9 mouse cellular contexts compared by ENCODE assay signal in the genomic region with DNA sequence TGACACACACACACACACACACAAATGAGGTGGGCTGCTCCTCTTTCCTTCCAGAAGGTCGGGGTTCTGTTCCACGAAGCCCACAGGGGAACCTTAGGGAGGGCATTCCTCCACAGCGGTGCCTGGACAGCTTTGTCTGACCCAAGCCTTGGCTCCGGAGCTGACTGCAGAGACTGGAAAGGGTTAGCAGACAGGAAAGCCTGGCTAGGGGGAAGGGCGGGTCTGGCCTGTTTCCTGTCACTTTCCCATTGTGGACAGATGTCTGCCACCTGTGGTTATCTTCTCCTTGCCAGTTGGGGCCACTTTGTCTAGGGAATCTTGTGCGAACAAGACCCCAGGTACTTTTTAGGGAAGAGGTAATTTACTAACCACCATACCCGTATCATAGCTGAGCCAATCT. TPM values are rescaled to one million over a fixed set of nuclear protein-coding genes. Genes with fewer than 3 reads are reported as not detected.
DNase-seq lines count a peak whose midpoint lies in the region; ATAC-seq and TF ChIP-seq lines count a peak whose summit lies in the region.
"Had no signal": no experiment of that assay in that cellular context is flagged by ENCODE, and none has a peak within 500 bp of the region (broad histone marks: within the 10 kb centered on the region; RNA-seq: fewer than 3 reads in every experiment).

No protein-coding gene starts in this region.

- TF ChIP-seq POLR2A in lung, adult 2 months (IDR thresholded peaks at IDR 0.05; ENCODE audit: borderline replicate concordance, extremely low read depth, low read depth, low read length) = no peak

- H3K4me1 ChIP-seq in forebrain, embryonic 15.5 days = peaks cover 13% of the 10 kb centered on the region
- H3K4me1 ChIP-seq in intestine, embryonic 16.5 days (ENCODE audit: control insufficient read depth, insufficient read depth, low read length) = peaks cover 16% of the 10 kb centered on the region; the same call in 1 of the 2 replicates
- H3K4me1 ChIP-seq in lung, adult 2 months (ENCODE audit: control insufficient read depth, insufficient read depth, low read length) = peaks cover 4% of the 10 kb centered on the region

- ATAC-seq in forebrain, embryonic 15.5 days (replicated peaks) = no peak
- peak; percentile 57 for ATAC-seq in intestine, embryonic 16.5 days

- no peaks in the 10 kb centered on the region for H3K36me3 ChIP-seq in forebrain, embryonic 15.5 days
- no peaks in the 10 kb centered on the region for H3K36me3 ChIP-seq in intestine, embryonic 16.5 days (ENCODE audit: control insufficient read depth, insufficient read depth, low read length)

- TF ChIP-seq CTCF in lung, adult 2 months (IDR thresholded peaks at IDR 0.05; ENCODE audit: insufficient read depth, low read length) = no peak

- no peak overlapping the region; the same call in 1 of the 2 replicates for H3K4me2 ChIP-seq in forebrain, embryonic 15.5 days (replicated peaks)
- peak overlapping the region; percentile 60 for H3K4me2 ChIP-seq in intestine, embryonic 16.5 days (ENCODE audit: low read depth, low read length)

- peaks cover 4% of the 10 kb centered on the region; the same call in 1 of the 2 replicates for H3K27me3 ChIP-seq in forebrain, embryonic 15.5 days
- H3K27me3 ChIP-seq in intestine, embryonic 16.5 days (replicated peaks; ENCODE audit: control insufficient read depth, insufficient read depth, low read length) = 0 out of 2 replicates have a peak, but pooled peaks cover 7% of the 10 kb centered on the region

- H3K9ac ChIP-seq in forebrain, embryonic 15.5 days (replicated peaks) = no peak overlapping the region
- peak overlapping the region; percentile 65 for H3K9ac ChIP-seq in intestine, embryonic 16.5 days (ENCODE audit: low read depth, low read length)

- H3K4me3 ChIP-seq in forebrain, embryonic 15.5 days = 0 out of 2 replicates have a peak overlapping the region, but pooled peaks have one; percentile 9
- peak overlapping the region; percentile 51 for H3K4me3 ChIP-seq in intestine, embryonic 16.5 days (ENCODE audit: low read length)
- H3K4me3 ChIP-seq in lung, adult 2 months (replicated peaks; ENCODE audit: extremely low read depth, low read depth, low read length) = peak overlapping the region; percentile 72

- peak; percentile 18 for DNase-seq in adrenal gland, adult 2 months
- DNase-seq in adrenal gland, postnatal 25 days = no peak
- peak; percentile 20 for DNase-seq in lung, adult 2 months
- DNase-seq in yolk sac, embryonic 10.5 days (ENCODE audit: low spot score) = peak; percentile 25
- no peak for DNase-seq in thymus, postnatal 14 days
- DNase-seq in layer of hippocampus, adult 11-12 months (ENCODE audit: low spot score) = no peak

- WGBS in forebrain, embryonic 15.5 days = 9% methylated on average over 7 of the region's 7 CpGs
- WGBS in intestine, embryonic 16.5 days = 2% methylated on average over 7 of the region's 7 CpGs
- WGBS in lung, adult 2 months = 4% methylated on average over 7 of the region's 7 CpGs

- no peak overlapping the region for H3K27ac ChIP-seq in forebrain, embryonic 15.5 days (replicated peaks)
- H3K27ac ChIP-seq in intestine, embryonic 16.5 days (ENCODE audit: low read length) = no peak overlapping the region

- H3K9me3 ChIP-seq in forebrain, embryonic 15.5 days = no peaks in the 10 kb centered on the region
- no peaks in the 10 kb centered on the region for H3K9me3 ChIP-seq in intestine, embryonic 16.5 days (ENCODE audit: control insufficient read depth, low read length)

RNA-seq across cellular contexts. Expression of a gene that starts 0.5 kb away (rescaled TPM):
- total RNA-seq in adrenal gland, adult 2 months (2021) = 1 to 10 TPM; 2.4 to 2.9 TPM
- polyA plus RNA-seq in adrenal gland, adult 2 months (2012; rRNA removed) = 3.2 and 5.3 TPM in 2 replicates
- 2.1 and 3.9 TPM in 2 replicates for total RNA-seq in adrenal gland, postnatal 25 days (2021)
- 4.8 and 5.8 TPM in 2 replicates for polyA plus RNA-seq in forebrain, embryonic 15.5 days (2015; fragmentation: Nextera tagmentation; extraction: Ambion mirVana)
- polyA plus RNA-seq in intestine, embryonic 16.5 days (2015; fragmentation: Nextera tagmentation; extraction: Ambion mirVana) = 7.6 and 9.7 TPM in 2 replicates
- polyA plus RNA-seq in lung, adult 2 months (2012; rRNA removed) = 36.2 and 51.7 TPM in 2 replicates

RNA-seq across cellular contexts. Expression of a gene that starts 21.2 kb away (rescaled TPM):
- 10 to 100 TPM; 21.0 to 37.6 TPM for total RNA-seq in adrenal gland, adult 2 months (2021)
- 22.3 and 22.6 TPM in 2 replicates for polyA plus RNA-seq in adrenal gland, adult 2 months (2012; rRNA removed)
- total RNA-seq in adrenal gland, postnatal 25 days (2021) = 34.1 and 46.2 TPM in 2 replicates
- polyA plus RNA-seq in forebrain, embryonic 15.5 days (2015; fragmentation: Nextera tagmentation; extraction: Ambion mirVana) = 131 and 137 TPM in 2 replicates
- polyA plus RNA-seq in intestine, embryonic 16.5 days (2015; fragmentation: Nextera tagmentation; extraction: Ambion mirVana) = 41.4 and 42.4 TPM in 2 replicates
- 27.7 and 29.1 TPM in 2 replicates for polyA plus RNA-seq in lung, adult 2 months (2012; rRNA removed)

RNA-seq across cellular contexts. Expression of a gene that starts 34.6 kb away (rescaled TPM):
- not detected for total RNA-seq in adrenal gland, adult 2 months (2021)
- polyA plus RNA-seq in adrenal gland, adult 2 months (2012; rRNA removed) = not detected in 2 replicates
- total RNA-seq in adrenal gland, postnatal 25 days (2021) = not detected in 2 replicates
- not detected in 2 replicates for polyA plus RNA-seq in forebrain, embryonic 15.5 days (2015; fragmentation: Nextera tagmentation; extraction: Ambion mirVana)
- not detected in 2 replicates for polyA plus RNA-seq in intestine, embryonic 16.5 days (2015; fragmentation: Nextera tagmentation; extraction: Ambion mirVana)
- polyA plus RNA-seq in lung, adult 2 months (2012; rRNA removed) = not detected in 2 replicates
- total RNA-seq: common myeloid progenitor, adult 5-6 weeks had no signal

Comparison
In these comparisons a context has a peak if more than half of its experiments do, and no peak if none do; other contexts are left out.
1. DNase-seq: peak in adrenal gland, adult 2 months (single experiment), lung, adult 2 months (single experiment) and yolk sac, embryonic 10.5 days (single experiment); none in adrenal gland, postnatal 25 days (single experiment), thymus, postnatal 14 days (single experiment) and layer of hippocampus, adult 11-12 months (single experiment).
2. H3K4me3 ChIP-seq: peak in every context shown above with its lines; median percentile 72 in lung, adult 2 months; 51 in intestine, embryonic 16.5 days; 9 in forebrain, embryonic 15.5 days.